8 mouse cellular contexts compared by ENCODE assay signal in the genomic region with DNA sequence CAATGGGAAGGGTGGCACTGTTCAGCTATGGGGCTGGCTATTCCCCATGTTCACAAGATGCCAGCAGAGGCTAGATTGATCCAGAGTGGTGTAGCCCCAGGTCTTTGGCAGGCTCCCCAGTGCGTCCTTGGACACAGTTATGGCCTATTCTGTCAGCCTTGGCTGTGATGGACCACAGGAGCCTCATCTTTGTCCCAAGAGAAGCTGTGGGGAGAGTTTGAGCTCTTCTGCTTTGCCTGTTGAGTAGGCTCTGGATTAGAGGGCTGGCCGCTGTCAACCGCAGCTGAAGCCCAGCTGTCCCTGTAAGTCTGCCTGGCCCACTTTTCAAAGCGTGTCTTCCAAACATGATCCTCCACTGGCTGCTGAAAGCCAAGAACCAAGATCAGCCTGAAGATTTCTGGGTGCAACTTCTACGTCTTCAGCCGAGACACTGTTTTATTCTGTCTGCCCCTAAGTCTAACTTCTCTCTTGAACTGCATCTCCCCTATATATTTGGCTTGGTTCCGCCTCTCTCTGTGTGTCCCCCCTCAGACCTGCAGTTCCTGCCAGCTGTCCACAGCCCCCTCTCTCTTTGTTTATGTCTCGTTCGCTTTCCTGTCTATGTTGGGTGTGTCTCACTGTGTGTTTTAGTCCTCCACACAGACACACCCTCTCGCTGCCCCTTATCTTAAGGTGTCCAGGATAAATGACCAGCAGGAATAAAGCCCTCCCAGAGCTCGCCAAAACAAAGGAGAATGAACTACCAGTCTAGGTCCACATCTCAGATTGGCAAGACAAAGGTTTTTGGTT. TPM values are rescaled to one million over a fixed set of nuclear protein-coding genes. Genes with fewer than 3 reads are reported as not detected.
DNase-seq lines count a peak whose midpoint lies in the region; ATAC-seq and TF ChIP-seq lines count a peak whose summit lies in the region.

No protein-coding gene starts in this region.

- no peak overlapping the region for H3K9ac ChIP-seq in kidney, embryonic 15.5 days
- H3K9ac ChIP-seq in embryonic facial prominence, embryonic 14.5 days (ENCODE audit: low read depth, low read length), result no peak overlapping the region
- H3K9ac ChIP-seq in heart, postnatal 0 days (replicated peaks; ENCODE audit: low read depth, low read length), result no peak overlapping the region
- H3K9ac ChIP-seq in lung, embryonic 16.5 days (ENCODE audit: low read length), result no peak overlapping the region
- H3K9ac ChIP-seq in hindbrain, embryonic 14.5 days, result no peak overlapping the region

- ATAC-seq in kidney, embryonic 15.5 days (replicated peaks; ENCODE audit: low FRiP score), result no peak
- peak; percentile 75 for ATAC-seq in embryonic facial prominence, embryonic 14.5 days (ENCODE audit: low read depth)
- peak; percentile 20; the same call in 1 of the 2 replicates for ATAC-seq in heart, postnatal 0 days (ENCODE audit: insufficient read depth, low read depth)
- peak; percentile 82 for ATAC-seq in lung, embryonic 16.5 days (ENCODE audit: low read depth)
- no peak for ATAC-seq in hindbrain, embryonic 14.5 days (ENCODE audit: low FRiP score)

- 72% methylated on average over 11 of the region's 11 CpGs for WGBS in kidney, embryonic 15.5 days
- 73% methylated on average over 11 of the region's 11 CpGs for WGBS in embryonic facial prominence, embryonic 14.5 days
- 63% methylated on average over 11 of the region's 11 CpGs for WGBS in heart, postnatal 0 days
- 49% methylated on average over 11 of the region's 11 CpGs for WGBS in lung, embryonic 16.5 days
- WGBS in hindbrain, embryonic 14.5 days, result 80% methylated on average over 11 of the region's 11 CpGs

- H3K27ac ChIP-seq in kidney, embryonic 15.5 days, result peak overlapping the region; percentile 28
- peak overlapping the region; percentile 33; the same call in 1 of the 2 replicates for H3K27ac ChIP-seq in embryonic facial prominence, embryonic 14.5 days (replicated peaks; ENCODE audit: low read depth, low read length)
- H3K27ac ChIP-seq in heart, postnatal 0 days (ENCODE audit: low read depth), result no peak overlapping the region
- H3K27ac ChIP-seq in lung, embryonic 16.5 days (ENCODE audit: low read length), result peak overlapping the region; percentile 74
- H3K27ac ChIP-seq in hindbrain, embryonic 14.5 days, result no peak overlapping the region

- peaks cover 7% of the 10 kb centered on the region; the same call in 1 of the 2 replicates for H3K4me1 ChIP-seq in kidney, embryonic 15.5 days
- H3K4me1 ChIP-seq in embryonic facial prominence, embryonic 14.5 days (ENCODE audit: control insufficient read depth, insufficient read depth, low read length), result peaks cover 9% of the 10 kb centered on the region; the same call in 1 of the 2 replicates
- no peaks in the 10 kb centered on the region for H3K4me1 ChIP-seq in heart, postnatal 0 days (ENCODE audit: control insufficient read depth, insufficient read depth)
- H3K4me1 ChIP-seq in lung, embryonic 16.5 days (replicated peaks; ENCODE audit: control insufficient read depth, insufficient read depth, low read length), result peaks cover 12% of the 10 kb centered on the region
- H3K4me1 ChIP-seq in hindbrain, embryonic 14.5 days (replicated peaks; ENCODE audit: control insufficient read depth, insufficient read depth, low read length), result no peaks in the 10 kb centered on the region

- no peak for TF ChIP-seq EP300 in heart, postnatal 0 days (IDR thresholded peaks at IDR 0.05; ENCODE audit: low read depth)

- H3K4me3 ChIP-seq in kidney, embryonic 15.5 days (replicated peaks), result no peak overlapping the region
- H3K4me3 ChIP-seq in embryonic facial prominence, embryonic 14.5 days (ENCODE audit: low read depth, low read length), result no peak overlapping the region
- H3K4me3 ChIP-seq in heart, postnatal 0 days (ENCODE audit: low read depth, low read length), result no peak overlapping the region
- no peak overlapping the region for H3K4me3 ChIP-seq in lung, embryonic 16.5 days (ENCODE audit: low read length)
- H3K4me3 ChIP-seq in hindbrain, embryonic 14.5 days (replicated peaks; ENCODE audit: low read length), result no peak overlapping the region

- no peaks in the 10 kb centered on the region for H3K9me3 ChIP-seq in kidney, embryonic 15.5 days (replicated peaks)
- H3K9me3 ChIP-seq in embryonic facial prominence, embryonic 14.5 days (ENCODE audit: control insufficient read depth, low read length), result 0 out of 2 replicates have a peak, but pooled peaks cover 3% of the 10 kb centered on the region
- no peaks in the 10 kb centered on the region for H3K9me3 ChIP-seq in heart, postnatal 0 days (replicated peaks; ENCODE audit: control insufficient read depth, low read length)
- no peaks in the 10 kb centered on the region for H3K9me3 ChIP-seq in lung, embryonic 16.5 days (ENCODE audit: control insufficient read depth, low read length)
- no peaks in the 10 kb centered on the region for H3K9me3 ChIP-seq in hindbrain, embryonic 14.5 days (ENCODE audit: control insufficient read depth, low read length)

- H3K36me3 ChIP-seq in kidney, embryonic 15.5 days, result no peaks in the 10 kb centered on the region
- no peaks in the 10 kb centered on the region for H3K36me3 ChIP-seq in embryonic facial prominence, embryonic 14.5 days (ENCODE audit: control insufficient read depth, insufficient read depth, low read length)
- H3K36me3 ChIP-seq in heart, postnatal 0 days (replicated peaks; ENCODE audit: control insufficient read depth, insufficient read depth, low read length), result no peaks in the 10 kb centered on the region
- H3K36me3 ChIP-seq in lung, embryonic 16.5 days (ENCODE audit: control insufficient read depth, insufficient read depth, low read length), result no peaks in the 10 kb centered on the region
- H3K36me3 ChIP-seq in hindbrain, embryonic 14.5 days (replicated peaks; ENCODE audit: control insufficient read depth, insufficient read depth), result no peaks in the 10 kb centered on the region

- no peak for DNase-seq in kidney, adult 11 months
- DNase-seq in embryonic facial prominence, embryonic 14.5 days (ENCODE audit: low spot score), result peak; percentile 82
- DNase-seq in heart, postnatal 0 days (ENCODE audit: low spot score), result no peak
- no peak for DNase-seq in hindbrain, embryonic 14.5 days (ENCODE audit: low spot score)
- DNase-seq in T-cell, adult 2 months (ENCODE audit: low spot score), result no peak
- no peak for DNase-seq in right cerebral cortex, postnatal 36 days (ENCODE audit: low spot score in 2 of 2)

- no peak for TF ChIP-seq CTCF in heart, postnatal 0 days (IDR thresholded peaks at IDR 0.05; ENCODE audit: low read depth)

- H3K27me3 ChIP-seq in kidney, embryonic 15.5 days, result no peaks in the 10 kb centered on the region
- no peaks in the 10 kb centered on the region for H3K27me3 ChIP-seq in embryonic facial prominence, embryonic 14.5 days (replicated peaks; ENCODE audit: control insufficient read depth, insufficient read depth, low read length)
- no peaks in the 10 kb centered on the region for H3K27me3 ChIP-seq in heart, postnatal 0 days (ENCODE audit: control insufficient read depth, insufficient read depth, low read length)
- H3K27me3 ChIP-seq in lung, embryonic 16.5 days (ENCODE audit: control insufficient read depth, insufficient read depth, low read depth, low read length), result no peaks in the 10 kb centered on the region
- no peaks in the 10 kb centered on the region for H3K27me3 ChIP-seq in hindbrain, embryonic 14.5 days (ENCODE audit: control insufficient read depth, insufficient read depth, low read length)

- H3K4me2 ChIP-seq in kidney, embryonic 15.5 days, result no peak overlapping the region
- no peak overlapping the region for H3K4me2 ChIP-seq in embryonic facial prominence, embryonic 14.5 days (ENCODE audit: low read depth, low read length)
- no peak overlapping the region for H3K4me2 ChIP-seq in heart, postnatal 0 days (ENCODE audit: low read depth, low read length)
- H3K4me2 ChIP-seq in lung, embryonic 16.5 days (ENCODE audit: low read depth, low read length), result no peak overlapping the region
- H3K4me2 ChIP-seq in hindbrain, embryonic 14.5 days (replicated peaks), result no peak overlapping the region

RNA-seq across cellular contexts. Expression of gene Dlg1, which starts 56.7 kb away (rescaled TPM):
- 28.5 and 31.3 TPM in 2 replicates for polyA plus RNA-seq in kidney, embryonic 15.5 days (2015; fragmentation: Nextera tagmentation; extraction: Ambion mirVana)
- 32.6 and 33.9 TPM in 2 replicates for polyA plus RNA-seq in embryonic facial prominence, embryonic 14.5 days (2014; fragmentation: Nextera tagmentation; extraction: Ambion mirVana)
- total RNA-seq in heart, postnatal 0 days (2014; rRNA removed; ENCODE audit: low replicate concordance), result 17.9 and 30.6 TPM in 2 replicates
- polyA plus RNA-seq in heart, postnatal 0 days (2015; fragmentation: Nextera tagmentation; extraction: Ambion mirVana), result 7.5 and 8.2 TPM in 2 replicates
- polyA plus RNA-seq in lung, embryonic 16.5 days (2015; fragmentation: Nextera tagmentation; extraction: Ambion mirVana), result 23.9 and 25.2 TPM in 2 replicates
- 14.4 and 15.0 TPM in 2 replicates for polyA plus RNA-seq in hindbrain, embryonic 14.5 days (2014; fragmentation: Nextera tagmentation; extraction: Ambion mirVana)

Comparison
In these comparisons a context has a peak if more than half of its experiments do, and no peak if none do; other contexts are left out.
1. ATAC-seq: peak in embryonic facial prominence, embryonic 14.5 days (single experiment), heart, postnatal 0 days (single experiment) and lung, embryonic 16.5 days (single experiment); none in kidney, embryonic 15.5 days (single experiment) and hindbrain, embryonic 14.5 days (single experiment).
2. H3K27ac ChIP-seq: peak in kidney, embryonic 15.5 days (single experiment), embryonic facial prominence, embryonic 14.5 days (single experiment) and lung, embryonic 16.5 days (single experiment); none in heart, postnatal 0 days (single experiment) and hindbrain, embryonic 14.5 days (single experiment).